Mouse (Mus musculus) small intestine, adult 2 months (tissue): ENCODE measurements at regions not wholly inside any gene's neighbourhood (a gene's known extent, or its start where the extent isn't known, plus 50 kb on each side); places are given as distances from the start of the nearest gene placed in this dataset.

ENCODE experiments used
- H3K27ac ChIP-seq: fragments of 200-500 bp; 2 replicates; pipeline ENCODE4 v1.5.1; 2012; ENCODE audit warnings: low read depth, low read length, control low read depth, inconsistent platforms; ENCODE audit not compliant: insufficient read depth
- H3K27me3 ChIP-seq: fragments of 200-500 bp; 2 replicates; pipeline ENCODE4 v1.6.1; 2012; ENCODE audit warnings: mild to moderate bottlenecking, moderate library complexity, low read length, inconsistent platforms; ENCODE audit not compliant: control insufficient read depth, insufficient read depth
- H3K36me3 ChIP-seq: fragments of 200-500 bp; 2 replicates; pipeline ENCODE4 v1.6.1; 2012; ENCODE audit warnings: mild to moderate bottlenecking, low read length, control low read depth, inconsistent platforms; ENCODE audit not compliant: control insufficient read depth, insufficient read depth
- H3K4me1 ChIP-seq: fragments of 200-500 bp; 2 replicates; pipeline ENCODE4 v1.6.1; 2012; ENCODE audit warnings: low read length, inconsistent platforms, mixed read lengths; ENCODE audit not compliant: control insufficient read depth, insufficient read depth, insufficient read length
- H3K4me3 ChIP-seq: fragments of 200-500 bp; 2 replicates; pipeline ENCODE4 v1.5.1; 2012; ENCODE audit warnings: low read depth, mild to moderate bottlenecking, control low read depth, inconsistent platforms, low read length, moderate library complexity
- CTCF ChIP-seq: fragments of 200-500 bp; IDR thresholded peaks from 2 replicates; pipeline ENCODE4 v1.5.1; 2012; ENCODE audit warnings: low read depth, mild to moderate bottlenecking, control low read depth, inconsistent platforms, low read length, moderate library complexity, mixed read lengths; ENCODE audit not compliant: insufficient replicate concordance, insufficient read length; ENCODE audit errors: extremely low read depth
- POLR2A ChIP-seq: fragments of 200-500 bp; IDR thresholded peaks from 2 replicates; pipeline ENCODE4 v1.6.1; 2012; ENCODE audit warnings: low read depth, mild to moderate bottlenecking, control low read depth, inconsistent platforms, low read length, moderate library complexity
- WGBS: fragments of 180-500 bp; shearing (Covaris S2); methylation state at CpG from one replicate; pipeline ENCODE4 v1.1.7; 2018; 5-methylcytosine and 5-hydroxymethylcytosine counted together

- H3K4me3 ChIP-seq, result no peak overlapping the region
- no peak overlapping the region for H3K27ac ChIP-seq
- H3K36me3 ChIP-seq, result no peaks in the 10 kb centered on the region
- no peaks in the 10 kb centered on the region for H3K27me3 ChIP-seq
- no peaks in the 10 kb centered on the region for H3K4me1 ChIP-seq
- no peak for TF ChIP-seq POLR2A
- 73% methylated on average over 4 of the region's 4 CpGs for WGBS
Observed at GRCm38 (mm10) chrX:12851684-12852083, 89.8 kb upstream of the Med14 start.

DNA sequence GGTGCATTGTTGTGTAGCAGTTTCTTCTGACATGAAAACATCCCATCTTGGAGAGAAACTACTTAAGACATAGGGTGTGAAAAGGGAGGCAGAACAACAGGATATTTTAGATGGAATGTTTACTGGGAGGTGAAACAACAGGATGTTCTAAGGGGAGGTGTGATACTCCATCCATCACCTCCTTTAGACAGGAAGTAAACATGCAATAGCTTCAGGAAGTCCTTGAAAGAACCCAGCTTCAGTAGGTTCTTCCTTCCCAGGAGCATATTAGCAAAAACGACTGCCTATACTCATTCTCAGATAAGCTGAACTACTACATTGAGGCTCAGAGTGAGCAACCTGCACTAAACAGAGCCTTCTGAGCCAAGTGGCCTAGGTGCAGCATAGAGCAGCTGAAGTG, 82.6 kb upstream of the Med14 start:
- Histone ChIP-seq H3K4me3 (no peak overlapping the region), H3K4me1 (no peaks in the 10 kb centered on the region), H3K36me3 (no peaks in the 10 kb centered on the region), H3K27me3 (no peaks in the 10 kb centered on the region), H3K27ac (no peak overlapping the region)
- WGBS, result 14% methylated on average over 1 of the region's 1 CpGs
- TF ChIP-seq POLR2A, result no peak
- no peak for TF ChIP-seq CTCF

- no peak overlapping the region for H3K4me3 ChIP-seq
- WGBS, result 83% methylated on average over 3 of the region's 3 CpGs
- no peak for TF ChIP-seq CTCF
- TF ChIP-seq POLR2A, result no peak
- H3K27ac ChIP-seq, result no peak overlapping the region
- no peaks in the 10 kb centered on the region for H3K36me3 ChIP-seq
- no peaks in the 10 kb centered on the region for H3K27me3 ChIP-seq
- no peaks in the 10 kb centered on the region for H3K4me1 ChIP-seq
Observed at GRCm38 (mm10) chrX:12841021-12841325, 79.1 kb upstream of the Med14 start.

- WGBS, result 24% methylated on average over 25 of the region's 25 CpGs
- Histone ChIP-seq H3K27ac (no peak overlapping the region), H3K4me1 (no peaks in the 10 kb centered on the region), H3K4me3 (peak overlapping the region; percentile 45), H3K36me3 (no peaks in the 10 kb centered on the region), H3K27me3 (no peaks in the 10 kb centered on the region)
- TF ChIP-seq POLR2A (no peak), CTCF (no peak)
Observed at GRCm38 (mm10) chrX:12840160-12841020, 78.5 kb upstream of the Med14 start.

- H3K27ac ChIP-seq, result no peak overlapping the region
- H3K4me1 ChIP-seq, result no peaks in the 10 kb centered on the region
- no peaks in the 10 kb centered on the region for H3K36me3 ChIP-seq
- peak overlapping the region; percentile 45 for H3K4me3 ChIP-seq
- no peak for TF ChIP-seq POLR2A
- TF ChIP-seq CTCF, result peak; percentile 25; the same call in 1 of the 2 replicates
- no peaks in the 10 kb centered on the region for H3K27me3 ChIP-seq
- WGBS, result 23% methylated on average over 11 of the region's 11 CpGs
Observed at GRCm38 (mm10) chrX:12839406-12840159, 77.7 kb upstream of the Med14 start.

DNA sequence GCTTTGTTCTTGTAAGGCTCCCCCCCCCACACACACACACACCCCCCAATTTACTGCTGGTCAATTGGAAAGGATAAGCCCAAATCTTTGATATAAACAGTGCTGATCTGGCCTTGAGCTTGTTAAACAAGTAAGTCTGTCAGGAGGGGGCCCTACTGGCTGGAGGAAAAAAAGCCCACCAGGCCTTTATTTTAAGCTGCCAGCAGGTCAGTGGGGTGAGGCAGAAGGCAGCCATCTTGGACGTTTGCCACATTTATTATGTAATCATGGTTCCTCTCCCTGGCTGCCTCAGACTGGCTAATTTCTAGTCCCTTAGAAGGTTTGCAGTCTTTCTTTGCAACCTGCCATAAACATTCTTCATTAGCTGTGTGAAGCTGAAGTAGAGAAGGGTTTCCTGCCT, 75.9 kb upstream of the Med14 start:
- TF ChIP-seq CTCF, result no peak
- no peak for TF ChIP-seq POLR2A
- no peaks in the 10 kb centered on the region for H3K36me3 ChIP-seq
- H3K27ac ChIP-seq, result no peak overlapping the region
- H3K4me1 ChIP-seq, result no peaks in the 10 kb centered on the region
- H3K27me3 ChIP-seq, result no peaks in the 10 kb centered on the region
- no peak overlapping the region for H3K4me3 ChIP-seq
- 24% methylated on average over 1 of the region's 1 CpGs for WGBS

GRCm38 (mm10) chrX:12834681-12835080, 72.8 kb upstream of the Med14 start:
- H3K4me1 ChIP-seq, result no peaks in the 10 kb centered on the region
- no peak overlapping the region for H3K4me3 ChIP-seq
- TF ChIP-seq POLR2A, result no peak
- TF ChIP-seq CTCF, result no peak
- no peaks in the 10 kb centered on the region for H3K27me3 ChIP-seq
- H3K27ac ChIP-seq, result no peak overlapping the region
- 82% methylated on average over 4 of the region's 4 CpGs for WGBS
- H3K36me3 ChIP-seq, result no peaks in the 10 kb centered on the region
